Mouse (Mus musculus) hematopoietic multipotent progenitor cell, adult 10-12 weeks (in vitro differentiated cells): ENCODE measurements around the gene Rps27. TPM values are rescaled to one million over a fixed set of nuclear protein-coding genes. Genes with fewer than 3 reads are reported as not detected.

ENCODE experiments used
- polyA plus RNA-seq: library from polyadenylated mRNA; stranded (reverse); fragments of >175 nt; gene quantifications from 2 replicates; pipeline ENCODE4 v1.2.3, GENCODE M21; 2012; ENCODE audit warnings: low replicate concordance

The Rps27 gene
- polyA plus RNA-seq: 704 and 1,048 TPM in 2 replicates

GRCm38 (mm10) chr3:90213377-90213866 is at the start of gene Rps27, which contains the start of gene Rab13:
Rps27 (minus strand) TSS chr3:90213651.
Rab13 (plus strand) TSS chr3:90213695.

GRCm38 (mm10) chr3:90253653-90254418 is 40.4 kb upstream of the Rps27 start, which contains the start of gene Crtc2:
Crtc2 (plus strand) TSS chr3:90254163.

GRCm38 (mm10) chr3:90247960-90248745 is 34.7 kb upstream of the Rps27 start, which contains the start of gene Slc39a1:
Slc39a1 (plus strand) TSS chr3:90248172.

GRCm38 (mm10) chr3:90242984-90243775 is 29.7 kb upstream of the Rps27 start, which contains the start of gene Creb3l4:
Creb3l4 (minus strand) TSS chr3:90243512.

GRCm38 (mm10) chr3:90231507-90232333 is 18.3 kb upstream of the Rps27 start, which contains the start of gene Jtb:
Jtb (plus strand) TSS chr3:90231597.

Other genes with a start within 250 kb of the Rps27 start
- 7.5 and 28.3 TPM in 2 replicates for gene Hax1, start 214.9 kb downstream of the Rps27 start, polyA plus RNA-seq
- gene 4933434E20Rik, start 162.0 kb downstream of the Rps27 start, polyA plus RNA-seq: 13.2 and 39.5 TPM in 2 replicates
- 97.5 and 134 TPM in 2 replicates for gene Ubap2l, start 161.0 kb downstream of the Rps27 start, polyA plus RNA-seq
- 235 and 367 TPM in 2 replicates for gene Tpm3, start 141.0 kb downstream of the Rps27 start, polyA plus RNA-seq
- gene Nup210l, start 109.5 kb downstream of the Rps27 start, polyA plus RNA-seq: 0.02 TPM in 1 of 2 replicates, not detected in the other
- 1.4 and 1.5 TPM in 2 replicates for gene Rab13, start within 50 bp of the Rps27 start, polyA plus RNA-seq
- 128 and 313 TPM in 2 replicates for gene Jtb, start 17.9 kb upstream of the Rps27 start, polyA plus RNA-seq
- not detected in 2 replicates for gene Creb3l4, start 29.9 kb upstream of the Rps27 start, polyA plus RNA-seq
- 18.2 and 18.6 TPM in 2 replicates for gene Slc39a1, start 34.5 kb upstream of the Rps27 start, polyA plus RNA-seq
- gene Crtc2, start 40.5 kb upstream of the Rps27 start, polyA plus RNA-seq: 151 and 168 TPM in 2 replicates
- 218 and 692 TPM in 2 replicates for gene Dennd4b, start 51.5 kb upstream of the Rps27 start, polyA plus RNA-seq
- 5.7 and 10.3 TPM in 2 replicates for gene Gatad2b, start 79.5 kb upstream of the Rps27 start, polyA plus RNA-seq
- 2.6 and 4.0 TPM in 2 replicates for gene Slc27a3, start 176.3 kb upstream of the Rps27 start, polyA plus RNA-seq
- 27.3 and 32.4 TPM in 2 replicates for gene Ints3, start 220.0 kb upstream of the Rps27 start, polyA plus RNA-seq